Comparison of ENCODE assay signal across 16 mouse cellular contexts in genomic region chr7:83678506-83678905, GRCm38 (mm10).
"Had no signal": no experiment of that assay in that cellular context is flagged by ENCODE, and none has a peak within 500 bp of the region (broad histone marks: within the 10 kb centered on the region; RNA-seq: fewer than 3 reads in every experiment).

No protein-coding gene starts in this region.

- H3K27ac ChIP-seq: neural tube, embryonic 13.5 days; neural tube, embryonic 15.5 days; stomach, embryonic 15.5 days; stomach, postnatal 0 days had no signal

- H3K4me1 ChIP-seq: neural tube, embryonic 13.5 days; neural tube, embryonic 15.5 days; stomach, embryonic 15.5 days had no signal

- H3K9me3 ChIP-seq: neural tube, embryonic 13.5 days; neural tube, embryonic 15.5 days had no signal

- H3K4me2 ChIP-seq: neural tube, embryonic 13.5 days; neural tube, embryonic 15.5 days; stomach, embryonic 15.5 days had no signal

- H3K9ac ChIP-seq: neural tube, embryonic 13.5 days; neural tube, embryonic 15.5 days; stomach, embryonic 15.5 days had no signal

- H3K4me3 ChIP-seq: neural tube, embryonic 13.5 days; neural tube, embryonic 15.5 days; stomach, embryonic 15.5 days had no signal

- H3K27me3 ChIP-seq: neural tube, embryonic 13.5 days; neural tube, embryonic 15.5 days; stomach, embryonic 15.5 days had no signal

- H3K36me3 ChIP-seq: neural tube, embryonic 13.5 days; neural tube, embryonic 15.5 days; stomach, embryonic 15.5 days had no signal

- DNase-seq: retina, postnatal 1 day; right cerebral cortex, adult 18-20 months; right cerebral cortex, postnatal 14 days; right cerebral cortex, postnatal 25 days; right cerebral cortex, postnatal 4 days; spleen, adult 18-20 months; thymus, adult 18-20 months; thymus, adult 2 months; thymus, postnatal 14 days; thymus, postnatal 25 days; thymus, postnatal 36 days; thymus, postnatal 4 days had no signal
